Mouse (Mus musculus): ENCODE measurements around the gene 9330161L09Rik.
"Not testable (repeated sequence)": the region's sequence is repeated elsewhere in the genome, so short reads cannot be mapped to it uniquely, and the experiment has no call there.

Gene 9330161L09Rik

GRCm38 (mm10) chr12:103407720-103408119 lies at the start of gene 9330161L09Rik:
9330161L09Rik (minus strand) TSS chr12:103407820.
- DNase-seq (ENCODE audit: low spot score in 2 of 2), result no peak

- DNase-seq (ENCODE audit: low spot score in 2 of 2), result no peak
Measured at GRCm38 (mm10) chr12:103457140-103457539, 49.5 kb upstream of the 9330161L09Rik start, which contains the start of gene Ifi27l2b. Ifi27l2b (minus strand) TSS chr12:103457223.

- not testable (repeated sequence) for DNase-seq (ENCODE audit: low spot score in 2 of 2)
Measured at GRCm38 (mm10) chr12:103456727-103457126, 49.1 kb upstream of the 9330161L09Rik start.

- no peak for DNase-seq (ENCODE audit: low spot score in 2 of 2)
Measured at GRCm38 (mm10) chr12:103453361-103453760, 45.7 kb upstream of the 9330161L09Rik start.

- DNase-seq (ENCODE audit: low spot score in 2 of 2), result no peak
Measured at GRCm38 (mm10) chr12:103445060-103445459, 37.4 kb upstream of the 9330161L09Rik start.

GRCm38 (mm10) chr12:103444261-103444660 lies 36.6 kb upstream of the 9330161L09Rik start:
- DNase-seq (ENCODE audit: low spot score in 2 of 2), result not testable (repeated sequence)

GRCm38 (mm10) chr12:103443524-103443923 lies 35.9 kb upstream of the 9330161L09Rik start, which contains the start of gene Ifi27l2a:
Ifi27l2a (minus strand) TSS chr12:103443680.
- DNase-seq (ENCODE audit: low spot score in 2 of 2), result no peak

GRCm38 (mm10) chr12:103437601-103438000 lies 30.0 kb upstream of the 9330161L09Rik start:
- DNase-seq (ENCODE audit: low spot score in 2 of 2), result no peak

- DNase-seq (ENCODE audit: low spot score in 2 of 2), result no peak
Measured at GRCm38 (mm10) chr12:103434861-103435260, 27.2 kb upstream of the 9330161L09Rik start.

GRCm38 (mm10) chr12:103433986-103434731 lies 26.5 kb upstream of the 9330161L09Rik start, which contains the start of gene Ifi27:
Ifi27 (plus strand) TSS chr12:103434211.
- no peak for DNase-seq (ENCODE audit: low spot score in 2 of 2)

GRCm38 (mm10) chr12:103433430-103433829 lies 25.8 kb upstream of the 9330161L09Rik start:
- no peak for DNase-seq (ENCODE audit: low spot score in 2 of 2)

- DNase-seq (ENCODE audit: low spot score in 2 of 2), result no peak
Measured at GRCm38 (mm10) chr12:103426710-103427109, 19.1 kb upstream of the 9330161L09Rik start.

GRCm38 (mm10) chr12:103425729-103426470 lies 18.3 kb upstream of the 9330161L09Rik start, which contains the start of gene Ddx24:
Ddx24 (minus strand) TSS chr12:103425830.
- peak; percentile 96 to 98 for DNase-seq (ENCODE audit: low spot score in 2 of 2)

GRCm38 (mm10) chr12:103425016-103425728 lies 17.6 kb upstream of the 9330161L09Rik start:
- no peak for DNase-seq (ENCODE audit: low spot score in 2 of 2)

- DNase-seq (ENCODE audit: low spot score in 2 of 2), result no peak
Measured at GRCm38 (mm10) chr12:103408144-103408543, 524 bp upstream of the 9330161L09Rik start.

- DNase-seq (ENCODE audit: low spot score in 2 of 2), result no peak
Measured at GRCm38 (mm10) chr12:103404131-103404530, 3.5 kb downstream of the 9330161L09Rik start.

- DNase-seq (ENCODE audit: low spot score in 2 of 2), result no peak
Measured at GRCm38 (mm10) chr12:103396751-103397150, 10.9 kb downstream of the 9330161L09Rik start.

- DNase-seq (ENCODE audit: low spot score in 2 of 2), result no peak
Measured at GRCm38 (mm10) chr12:103395486-103396275, 11.9 kb downstream of the 9330161L09Rik start.

GRCm38 (mm10) chr12:103393528-103393927 lies 14.1 kb downstream of the 9330161L09Rik start:
- no peak for DNase-seq (ENCODE audit: low spot score in 2 of 2)

GRCm38 (mm10) chr12:103391098-103391497 lies 16.5 kb downstream of the 9330161L09Rik start:
- peak in 1 of 2 experiments; percentile 36 for DNase-seq (ENCODE audit: low spot score in 2 of 2)

- no peak for DNase-seq (ENCODE audit: low spot score in 2 of 2)
Measured at GRCm38 (mm10) chr12:103389982-103390381, 17.6 kb downstream of the 9330161L09Rik start.
